Mouse (Mus musculus) ES-Bruce4 (cell line): ENCODE measurements around the gene Msi1. TPM values are rescaled to one million over a fixed set of nuclear protein-coding genes. Genes with fewer than 3 reads are reported as not detected.

Experiments used
- H3K27ac ChIP-seq: 2 replicates; pipeline ENCODE4 v1.5.1; 2012; ENCODE audit warnings: low read length, inconsistent platforms; ENCODE audit not compliant: insufficient read depth
- H3K27me3 ChIP-seq: 2 replicates; pipeline ENCODE4 v1.6.1; 2012; ENCODE audit warnings: mild to moderate bottlenecking, low read length, inconsistent platforms; ENCODE audit not compliant: control insufficient read depth, poor library complexity, insufficient read depth, severe bottlenecking
- H3K36me3 ChIP-seq: 2 replicates; pipeline ENCODE4 v1.6.1; 2012; ENCODE audit warnings: inconsistent platforms, mild to moderate bottlenecking, low read length, moderate library complexity; ENCODE audit not compliant: control insufficient read depth, poor library complexity, insufficient read depth, severe bottlenecking
- H3K4me1 ChIP-seq: one replicate; pipeline ENCODE4 v1.8.1; 2011; ENCODE audit warnings: low read length; ENCODE audit not compliant: control insufficient read depth, insufficient read depth
- H3K4me3 ChIP-seq: 2 replicates; pipeline ENCODE4 v1.5.1; 2011; ENCODE audit warnings: low read depth, mild to moderate bottlenecking, low read length
- H3K9ac ChIP-seq: 2 replicates; pipeline ENCODE4 v1.6.1; 2012; ENCODE audit warnings: low read depth, mild to moderate bottlenecking, inconsistent platforms; ENCODE audit not compliant: poor library complexity, severe bottlenecking
- H3K9me3 ChIP-seq: replicated peaks from 2 replicates; pipeline ENCODE4 v1.6.1; 2012; ENCODE audit warnings: mild to moderate bottlenecking, low read length, inconsistent platforms; ENCODE audit not compliant: control insufficient read depth, poor library complexity, insufficient read depth, severe bottlenecking
- CTCF ChIP-seq: IDR thresholded peaks from one replicate; pipeline ENCODE4 v1.8.1; 2011; ENCODE audit warnings: low read depth, low read length
- EP300 ChIP-seq: IDR thresholded peaks from 2 replicates; pipeline ENCODE4 v1.6.1; 2011; ENCODE audit warnings: low read depth, low read length; ENCODE audit not compliant: insufficient read depth
- POLR2A ChIP-seq: IDR thresholded peaks from one replicate; pipeline ENCODE4 v1.8.1; 2011; ENCODE audit warnings: low read length; ENCODE audit not compliant: insufficient read depth
- polyA plus RNA-seq: library from polyadenylated mRNA; stranded (reverse); fragments of >200 nt; gene quantifications from 2 replicates; pipeline ENCODE4 v1.2.4, GENCODE M21; 2011; ENCODE audit warnings: low read depth; ENCODE audit not compliant: missing spikeins, insufficient read depth, insufficient read length

Gene Msi1
- polyA plus RNA-seq, 1 experiment, result 49.2 TPM

DNA sequence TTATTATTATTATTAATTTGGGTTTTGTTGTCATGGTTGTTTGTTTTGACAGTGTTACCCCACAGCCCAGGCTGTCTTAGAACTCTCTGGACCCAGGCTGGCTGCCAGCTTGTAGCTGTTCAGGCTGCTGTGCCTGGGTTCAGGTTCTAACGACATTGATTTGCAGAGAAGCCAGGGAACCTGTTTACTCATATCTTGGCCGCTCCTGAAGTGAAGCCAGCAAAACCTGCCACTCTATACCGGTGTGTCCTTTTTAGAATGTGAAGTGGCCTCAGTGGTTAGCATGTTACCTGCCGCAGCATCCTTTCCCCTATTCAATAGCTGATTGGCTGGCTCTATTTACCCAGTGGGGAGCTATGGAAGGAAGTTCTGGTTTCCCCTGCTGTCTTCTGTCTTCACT, 57.3 kb downstream of the Msi1 start:
- no peak for TF ChIP-seq EP300
- TF ChIP-seq CTCF, result no peak
- no peak for TF ChIP-seq POLR2A
- Histone ChIP-seq H3K4me1 (no peaks in the 10 kb centered on the region), H3K9me3 (no peaks in the 10 kb centered on the region), H3K27ac (no peak overlapping the region), H3K9ac (no peak overlapping the region), H3K36me3 (no peaks in the 10 kb centered on the region), H3K4me3 (no peak overlapping the region), H3K27me3 (no peaks in the 10 kb centered on the region)

DNA sequence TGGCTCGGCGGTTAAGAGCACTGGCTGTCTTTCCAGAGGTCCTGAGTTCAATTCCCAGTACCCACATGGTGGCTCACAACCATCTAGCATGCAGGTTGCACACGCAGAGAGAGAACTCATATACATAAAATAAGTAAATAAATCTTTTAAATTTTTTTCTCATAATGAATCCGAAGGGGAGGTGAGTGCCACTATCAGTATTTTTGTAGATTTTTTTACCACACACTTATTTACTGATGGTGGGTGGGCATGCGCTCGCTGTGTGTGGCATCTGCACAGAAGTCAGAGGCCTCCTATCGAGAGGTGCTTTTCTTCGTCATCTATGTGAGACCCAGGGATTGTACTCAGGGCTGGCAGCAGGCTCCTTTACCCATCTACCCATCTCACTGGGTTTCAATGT, 58.0 kb downstream of the Msi1 start:
- no peaks in the 10 kb centered on the region for H3K27me3 ChIP-seq
- H3K27ac ChIP-seq, result no peak overlapping the region
- H3K36me3 ChIP-seq, result no peaks in the 10 kb centered on the region
- no peak overlapping the region for H3K9ac ChIP-seq
- no peaks in the 10 kb centered on the region for H3K9me3 ChIP-seq
- no peak overlapping the region for H3K4me3 ChIP-seq
- TF ChIP-seq CTCF (no peak), EP300 (no peak)
- no peaks in the 10 kb centered on the region for H3K4me1 ChIP-seq

GRCm38 (mm10) chr5:115487942-115488580, 58.7 kb downstream of the Msi1 start:
- Histone ChIP-seq H3K9me3 (no peaks in the 10 kb centered on the region), H3K4me1 (no peaks in the 10 kb centered on the region), H3K4me3 (no peak overlapping the region), H3K27me3 (no peaks in the 10 kb centered on the region), H3K36me3 (no peaks in the 10 kb centered on the region), H3K9ac (no peak overlapping the region; the same call in 1 of the 2 replicates), H3K27ac (no peak overlapping the region)
- TF ChIP-seq EP300, result no peak
- no peak for TF ChIP-seq POLR2A
- TF ChIP-seq CTCF, result no peak

GRCm38 (mm10) chr5:115488841-115489698, 59.7 kb downstream of the Msi1 start:
- H3K4me3 ChIP-seq, result no peak overlapping the region
- H3K4me1 ChIP-seq, result no peaks in the 10 kb centered on the region
- H3K9ac ChIP-seq, result peak overlapping the region; percentile 75
- TF ChIP-seq POLR2A (peak; percentile 100), CTCF (no peak), EP300 (peak; percentile 44; the same call in 1 of the 2 replicates)
- no peaks in the 10 kb centered on the region for H3K27me3 ChIP-seq
- no peaks in the 10 kb centered on the region for H3K9me3 ChIP-seq
- no peaks in the 10 kb centered on the region for H3K36me3 ChIP-seq
- peak overlapping the region; percentile 27; the same call in 1 of the 2 replicates for H3K27ac ChIP-seq

GRCm38 (mm10) chr5:115489699-115490637, 60.6 kb downstream of the Msi1 start:
- H3K27ac ChIP-seq, result peak overlapping the region; percentile 92
- TF ChIP-seq POLR2A (peak; percentile 100), EP300 (no peak)

More at GRCm38 (mm10) chr5:115489699-115490637, 60.6 kb downstream of the Msi1 start:
- peak overlapping the region; percentile 75 for H3K9ac ChIP-seq
- H3K4me3 ChIP-seq, result peak overlapping the region; percentile 56
- H3K4me1 ChIP-seq, result no peaks in the 10 kb centered on the region
- no peaks in the 10 kb centered on the region for H3K36me3 ChIP-seq
- no peaks in the 10 kb centered on the region for H3K9me3 ChIP-seq
- no peaks in the 10 kb centered on the region for H3K27me3 ChIP-seq
